Mouse (Mus musculus): ENCODE measurements around the gene Hcst.

The Hcst gene

GRCm38 (mm10) chr7:30419561-30420499 is at the start of gene Hcst:
Gene Hcst, minus strand, starts transcription at chr7:30419854.
- DNase-seq (ENCODE audit: low spot score in 2 of 2) = no peak

GRCm38 (mm10) chr7:30464816-30465300 is 45.2 kb upstream of the Hcst start:
- no peak for DNase-seq (ENCODE audit: low spot score in 2 of 2)

GRCm38 (mm10) chr7:30463996-30464395 is 44.3 kb upstream of the Hcst start:
- DNase-seq (ENCODE audit: low spot score in 2 of 2) = no peak

- no peak for DNase-seq (ENCODE audit: low spot score in 2 of 2)
These were observed 43.9 kb upstream of the Hcst start for GRCm38 (mm10) chr7:30463568-30463967.

- DNase-seq (ENCODE audit: low spot score in 2 of 2) = no peak
These were observed 39.8 kb upstream of the Hcst start for GRCm38 (mm10) chr7:30459484-30459883.

- DNase-seq (ENCODE audit: low spot score in 2 of 2) = no peak
These were observed 38.1 kb upstream of the Hcst start, which contains the start of the genes Kirrel2 and Nphs1 for GRCm38 (mm10) chr7:30457629-30458330. Gene Kirrel2, minus strand, starts transcription at chr7:30457690. Gene Nphs1, plus strand, starts transcription at chr7:30458315.

GRCm38 (mm10) chr7:30456911-30457628 is 37.4 kb upstream of the Hcst start:
- DNase-seq (ENCODE audit: low spot score in 2 of 2) = no peak

GRCm38 (mm10) chr7:30456487-30456886 is 36.8 kb upstream of the Hcst start:
- DNase-seq (ENCODE audit: low spot score in 2 of 2) = no peak

GRCm38 (mm10) chr7:30454259-30454658 is 34.6 kb upstream of the Hcst start:
- no peak for DNase-seq (ENCODE audit: low spot score in 2 of 2)

GRCm38 (mm10) chr7:30453766-30454165 is 34.1 kb upstream of the Hcst start:
- DNase-seq (ENCODE audit: low spot score in 2 of 2) = peak in 1 of 2 experiments; percentile 27

GRCm38 (mm10) chr7:30453327-30453726 is 33.7 kb upstream of the Hcst start:
- DNase-seq (ENCODE audit: low spot score in 2 of 2) = no peak

GRCm38 (mm10) chr7:30450241-30450640 is 30.6 kb upstream of the Hcst start:
- DNase-seq (ENCODE audit: low spot score in 2 of 2) = no peak

- peak; percentile 20 to 26 for DNase-seq (ENCODE audit: low spot score in 2 of 2)
These were observed 25.5 kb upstream of the Hcst start, which contains the start of gene Aplp1 for GRCm38 (mm10) chr7:30444971-30445751. Gene Aplp1, minus strand, starts transcription at chr7:30445535.

GRCm38 (mm10) chr7:30444154-30444970 is 24.7 kb upstream of the Hcst start:
- DNase-seq (ENCODE audit: low spot score in 2 of 2) = no peak

GRCm38 (mm10) chr7:30443696-30444095 is 24.0 kb upstream of the Hcst start:
- DNase-seq (ENCODE audit: low spot score in 2 of 2) = no peak

GRCm38 (mm10) chr7:30440697-30441096 is 21.0 kb upstream of the Hcst start:
- no peak for DNase-seq (ENCODE audit: low spot score in 2 of 2)

- DNase-seq (ENCODE audit: low spot score in 2 of 2) = no peak
These were observed 20.1 kb upstream of the Hcst start for GRCm38 (mm10) chr7:30439734-30440133.

GRCm38 (mm10) chr7:30436879-30437278 is 17.2 kb upstream of the Hcst start:
- no peak for DNase-seq (ENCODE audit: low spot score in 2 of 2)

GRCm38 (mm10) chr7:30435156-30435555 is 15.5 kb upstream of the Hcst start:
- DNase-seq (ENCODE audit: low spot score in 2 of 2) = no peak

- no peak for DNase-seq (ENCODE audit: low spot score in 2 of 2)
These were observed 15.0 kb upstream of the Hcst start for GRCm38 (mm10) chr7:30434701-30435100.

Measured in urinary bladder, postnatal 36 days (tissue).